Mouse (Mus musculus) kidney, postnatal 10 days (tissue): ENCODE results near the gene Gm17651.

Experiments
- DNase-seq: peaks from one replicate; pipeline ENCODE4 v3.0.0; 2021; ENCODE audit warnings: mixed read lengths

The Gm17651 gene

DNA sequence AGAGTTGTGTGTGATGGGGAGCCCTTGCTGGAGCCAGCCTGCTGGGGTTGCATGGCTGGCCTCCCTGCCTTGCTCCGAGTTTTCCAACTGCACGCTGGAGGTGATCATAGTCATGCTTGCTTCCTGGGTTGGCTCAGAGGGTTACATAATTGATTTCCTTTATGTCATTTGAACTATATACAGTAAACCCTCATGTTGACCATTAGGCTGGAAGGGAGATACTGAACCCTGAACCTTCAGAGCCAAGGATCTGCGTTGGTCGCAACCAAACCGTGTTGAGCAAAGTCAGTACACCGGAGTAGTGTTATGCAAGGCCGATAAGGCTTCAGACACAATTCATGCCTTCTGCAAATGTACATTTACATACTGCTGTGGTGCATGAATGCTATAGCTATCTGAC is 46.6 kb downstream of the Gm17651 start:
- DNase-seq = no peak

- DNase-seq = no peak
These were observed 49.9 kb downstream of the Gm17651 start for GRCm38 (mm10) chr3:97624611-97625010.
